Mouse (Mus musculus) embryonic fibroblast, embryonic 13.5 days (primary cell): ENCODE results near the gene Gfra4.

Source experiments
- CTCF ChIP-seq: IDR thresholded peaks from 2 replicates; pipeline ENCODE4 v1.5.1; 2011; ENCODE audit warnings: mild to moderate bottlenecking, control low read depth, low read length, moderate library complexity, borderline replicate concordance; ENCODE audit not compliant: insufficient read depth
- POLR2A ChIP-seq: IDR thresholded peaks from 2 replicates; pipeline ENCODE4 v1.6.1; 2011; ENCODE audit warnings: low read depth, mild to moderate bottlenecking, control low read depth, low read length, moderate library complexity

GRCm38 (mm10) chr2:131080507-131080906 is 37.6 kb upstream of the Gfra4 start:
- TF ChIP-seq POLR2A (no peak), CTCF (no peak)
